In genomic region chr2:180339886-180340285, GRCm38 (mm10) we compare ENCODE assay signal across 17 mouse cellular contexts. TPM values are rescaled to one million over a fixed set of nuclear protein-coding genes. Genes with fewer than 3 reads are reported as not detected.
"Had no signal": no experiment of that assay in that cellular context is flagged by ENCODE, and none has a peak within 500 bp of the region (broad histone marks: within the 10 kb centered on the region; RNA-seq: fewer than 3 reads in every experiment).

No protein-coding gene starts in this region.

- H3K9ac ChIP-seq: limb, embryonic 12.5 days; midbrain, embryonic 15.5 days; neural tube, embryonic 12.5 days had no signal

- H3K27ac ChIP-seq: layer of hippocampus, adult 2 months; limb, embryonic 12.5 days; midbrain, embryonic 15.5 days; neural tube, embryonic 12.5 days; stomach, postnatal 0 days had no signal

- H3K4me3 ChIP-seq: layer of hippocampus, adult 2 months; limb, embryonic 12.5 days; midbrain, embryonic 15.5 days; neural tube, embryonic 12.5 days had no signal

- H3K36me3 ChIP-seq: limb, embryonic 12.5 days; midbrain, embryonic 15.5 days; neural tube, embryonic 12.5 days had no signal

- DNase-seq: kidney, adult 8-10 months; kidney, postnatal 10 days; kidney, postnatal 4 days; thymus, postnatal 4 days had no signal

- H3K4me2 ChIP-seq: limb, embryonic 12.5 days; midbrain, embryonic 11.5 days; midbrain, embryonic 15.5 days; neural tube, embryonic 12.5 days had no signal

- H3K9me3 ChIP-seq: limb, embryonic 12.5 days; midbrain, embryonic 15.5 days; neural tube, embryonic 12.5 days had no signal

- ATAC-seq: midbrain, embryonic 15.5 days had no signal

- H3K4me1 ChIP-seq: neural tube, embryonic 12.5 days had no signal

RNA-seq across cellular contexts. Expression of gene Gata5, which starts 5.4 kb away (rescaled TPM):
- total RNA-seq: layer of hippocampus, adult 2 months; layer of hippocampus, postnatal 10 days; left cerebral cortex, postnatal 36 days; megakaryocyte progenitor cell, adult 5-6 weeks; monocyte, adult 5-6 weeks; neutrophil, adult 5-6 weeks had no signal
- polyA plus RNA-seq: midbrain, embryonic 11.5 days; midbrain, embryonic 15.5 days; neural tube, embryonic 12.5 days had no signal

RNA-seq across cellular contexts. Expression of gene Rbbp8nl, which starts 50.2 kb away (rescaled TPM):
- total RNA-seq: layer of hippocampus, adult 2 months; layer of hippocampus, postnatal 10 days; left cerebral cortex, postnatal 36 days; liver, adult 2 months; megakaryocyte progenitor cell, adult 5-6 weeks; monocyte, adult 5-6 weeks; neutrophil, adult 5-6 weeks had no signal
- polyA plus RNA-seq: liver, adult 2 months; liver, embryonic 16.5 days; midbrain, embryonic 11.5 days; midbrain, embryonic 15.5 days had no signal
